Comparison of ENCODE assay signal across 18 mouse cellular contexts in genomic region chr11:111083009-111083408, GRCm38 (mm10). TPM values are rescaled to one million over a fixed set of nuclear protein-coding genes. Genes with fewer than 3 reads are reported as not detected.
"Had no signal": no experiment of that assay in that cellular context is flagged by ENCODE, and none has a peak within 500 bp of the region (broad histone marks: within the 10 kb centered on the region; RNA-seq: fewer than 3 reads in every experiment).

No protein-coding gene starts in this region.

- ATAC-seq: liver, postnatal 0 days; lung, postnatal 0 days; midbrain, embryonic 13.5 days; midbrain, embryonic 15.5 days had no signal

- H3K36me3 ChIP-seq: lung, embryonic 15.5 days; midbrain, embryonic 13.5 days; midbrain, embryonic 15.5 days; neural tube, embryonic 12.5 days; stomach, embryonic 15.5 days had no signal

- H3K9me3 ChIP-seq: lung, embryonic 15.5 days; midbrain, embryonic 13.5 days; midbrain, embryonic 15.5 days; neural tube, embryonic 12.5 days; stomach, embryonic 15.5 days had no signal

- H3K4me2 ChIP-seq: lung, embryonic 15.5 days; midbrain, embryonic 11.5 days; midbrain, embryonic 13.5 days; midbrain, embryonic 15.5 days; neural tube, embryonic 12.5 days; stomach, embryonic 15.5 days had no signal

- H3K4me3 ChIP-seq: lung, embryonic 15.5 days; midbrain, embryonic 13.5 days; midbrain, embryonic 15.5 days; neural tube, embryonic 12.5 days; stomach, embryonic 15.5 days had no signal

- H3K4me1 ChIP-seq: lung, embryonic 15.5 days; midbrain, embryonic 13.5 days; midbrain, embryonic 15.5 days; neural tube, embryonic 12.5 days; stomach, embryonic 15.5 days had no signal

- H3K27me3 ChIP-seq: lung, embryonic 15.5 days; midbrain, embryonic 13.5 days; midbrain, embryonic 15.5 days; neural tube, embryonic 12.5 days; stomach, embryonic 15.5 days had no signal

- DNase-seq: liver, postnatal 0 days; lung, adult 2 months; lung, postnatal 14 days; lung, postnatal 36 days; right cerebral cortex, postnatal 14 days; thymus, adult 2 months; thymus, postnatal 25 days; thymus, postnatal 4 days had no signal

- H3K9ac ChIP-seq: liver, postnatal 0 days; lung, embryonic 15.5 days; midbrain, embryonic 13.5 days; midbrain, embryonic 15.5 days; neural tube, embryonic 12.5 days; stomach, embryonic 15.5 days had no signal

- H3K27ac ChIP-seq: lung, embryonic 15.5 days; macrophage; midbrain, embryonic 13.5 days; midbrain, embryonic 15.5 days; neural tube, embryonic 12.5 days; stomach, embryonic 15.5 days; stomach, postnatal 0 days had no signal

RNA-seq across cellular contexts. Expression of gene Kcnj2, which starts 17.0 kb away (rescaled TPM):
- total RNA-seq: megakaryocyte-erythroid progenitor cell, adult 5-6 weeks had no signal
